Mouse (Mus musculus) liver, embryonic 16.5 days (tissue): ENCODE results near the gene Cltc. TPM values are rescaled to one million over a fixed set of nuclear protein-coding genes. Genes with fewer than 3 reads are reported as not detected.

ENCODE experiments used
- ATAC-seq: fragments of 200-750 bp; cut with Nextera tagmentation; 2 replicates; pipeline ENCODE4 v1.8.0; 2017; ENCODE audit warnings: low read depth, mild to moderate bottlenecking, moderate number of reproducible peaks, moderate library complexity
- H3K27ac ChIP-seq: fragments of 300-500 bp; sonication (generic); 2 replicates; pipeline ENCODE4 v1.5.1; 2014; ENCODE audit warnings: mild to moderate bottlenecking, low read length
- H3K27me3 ChIP-seq: fragments of 300-500 bp; sonication (generic); 2 replicates; pipeline ENCODE4 v1.6.1; 2014; ENCODE audit warnings: low read depth, low read length, mixed read lengths; ENCODE audit not compliant: control insufficient read depth, insufficient read depth
- H3K36me3 ChIP-seq: fragments of 300-500 bp; sonication (generic); 2 replicates; pipeline ENCODE4 v1.6.1; 2014; ENCODE audit warnings: mild to moderate bottlenecking; ENCODE audit not compliant: control insufficient read depth, insufficient read depth
- H3K4me1 ChIP-seq: fragments of 300-500 bp; sonication (generic); 2 replicates; pipeline ENCODE4 v1.6.1; 2014; ENCODE audit warnings: low read depth, low read length, mixed read lengths; ENCODE audit not compliant: control insufficient read depth
- H3K4me2 ChIP-seq: fragments of 300-500 bp; sonication (generic); 2 replicates; pipeline ENCODE4 v1.6.1; 2014; ENCODE audit warnings: low read depth, low read length, mixed read lengths
- H3K4me3 ChIP-seq: fragments of 300-500 bp; sonication (generic); 2 replicates; pipeline ENCODE4 v1.5.1; 2014; ENCODE audit warnings: low read depth, mild to moderate bottlenecking, low read length
- H3K9ac ChIP-seq: fragments of 300-500 bp; sonication (generic); 2 replicates; pipeline ENCODE4 v1.6.1; 2014; ENCODE audit warnings: low read depth, low read length
- H3K9me3 ChIP-seq: fragments of 300-500 bp; sonication (generic); replicated peaks from 2 replicates; pipeline ENCODE4 v1.6.1; 2016; ENCODE audit warnings: low read length; ENCODE audit not compliant: control insufficient read depth
- WGBS: fragments of 180-500 bp; shearing (Covaris S2); extraction: QIAGEN DNeasy Blood & Tissue Kit; methylation state at CpG from one replicate; pipeline ENCODE4 v1.1.7; 2014; ENCODE audit not compliant: insufficient replicate concordance; 5-methylcytosine and 5-hydroxymethylcytosine counted together
- polyA plus RNA-seq: library from polyadenylated mRNA; unstranded; fragments of >200 nt; fragmentation: Nextera tagmentation; extraction: Ambion mirVana; gene quantifications from 2 replicates; pipeline ENCODE4 v1.2.1, GENCODE M21; 2015

The Cltc gene
- polyA plus RNA-seq, 1 experiment from 2014 or later: 96.5 TPM

- no peak for ATAC-seq
- no peak overlapping the region for H3K9ac ChIP-seq
- H3K4me3 ChIP-seq: no peak overlapping the region
- 91% methylated on average over 4 of the region's 4 CpGs for WGBS
- no peaks in the 10 kb centered on the region for H3K27me3 ChIP-seq
- H3K4me2 ChIP-seq: no peak overlapping the region
- no peaks in the 10 kb centered on the region for H3K9me3 ChIP-seq
- H3K4me1 ChIP-seq: no peaks in the 10 kb centered on the region
- no peak overlapping the region for H3K27ac ChIP-seq
- peaks cover 84% of the 10 kb centered on the region for H3K36me3 ChIP-seq
Observed at GRCm38 (mm10) chr11:86701151-86701550, 56.2 kb downstream of the Cltc start.

- H3K9me3 ChIP-seq: no peaks in the 10 kb centered on the region
- H3K9ac ChIP-seq: no peak overlapping the region
- WGBS: 77% methylated on average over 4 of the region's 4 CpGs
- peaks cover 68% of the 10 kb centered on the region for H3K36me3 ChIP-seq
- H3K4me2 ChIP-seq: no peak overlapping the region
- ATAC-seq: no peak
- no peaks in the 10 kb centered on the region for H3K4me1 ChIP-seq
- H3K4me3 ChIP-seq: no peak overlapping the region
- H3K27me3 ChIP-seq: no peaks in the 10 kb centered on the region
- no peak overlapping the region; the same call in 1 of the 2 replicates for H3K27ac ChIP-seq
Observed at GRCm38 (mm10) chr11:86695461-86695860, 61.9 kb downstream of the Cltc start.

GRCm38 (mm10) chr11:86692546-86692945 lies 64.8 kb downstream of the Cltc start:
- 76% methylated on average over 2 of the region's 2 CpGs for WGBS
- H3K27ac ChIP-seq: no peak overlapping the region
- peaks cover 49% of the 10 kb centered on the region for H3K36me3 ChIP-seq
- no peak overlapping the region for H3K9ac ChIP-seq
- H3K4me3 ChIP-seq: no peak overlapping the region
- H3K4me1 ChIP-seq: no peaks in the 10 kb centered on the region
- no peak for ATAC-seq
- no peaks in the 10 kb centered on the region for H3K9me3 ChIP-seq
- no peak overlapping the region for H3K4me2 ChIP-seq
- no peaks in the 10 kb centered on the region for H3K27me3 ChIP-seq

- no peak overlapping the region for H3K9ac ChIP-seq
- no peak overlapping the region for H3K27ac ChIP-seq
- no peak for ATAC-seq
- H3K27me3 ChIP-seq: no peaks in the 10 kb centered on the region
- H3K9me3 ChIP-seq: no peaks in the 10 kb centered on the region
- H3K4me1 ChIP-seq: no peaks in the 10 kb centered on the region; the same call in 1 of the 2 replicates
- no peak overlapping the region for H3K4me2 ChIP-seq
- WGBS: 89% methylated on average over 2 of the region's 2 CpGs
- H3K4me3 ChIP-seq: no peak overlapping the region
- peaks cover 53% of the 10 kb centered on the region for H3K36me3 ChIP-seq
Observed at GRCm38 (mm10) chr11:86691956-86692355, 65.4 kb downstream of the Cltc start.

- H3K9ac ChIP-seq: no peak overlapping the region
- H3K9me3 ChIP-seq: no peaks in the 10 kb centered on the region
- H3K36me3 ChIP-seq: peaks cover 50% of the 10 kb centered on the region
- no peaks in the 10 kb centered on the region; the same call in 1 of the 2 replicates for H3K4me1 ChIP-seq
- H3K4me3 ChIP-seq: no peak overlapping the region
- H3K27ac ChIP-seq: no peak overlapping the region
- H3K27me3 ChIP-seq: no peaks in the 10 kb centered on the region
- no peak for ATAC-seq
- 91% methylated on average over 3 of the region's 3 CpGs for WGBS
- no peak overlapping the region for H3K4me2 ChIP-seq
Observed at GRCm38 (mm10) chr11:86691482-86691881, 65.9 kb downstream of the Cltc start.

GRCm38 (mm10) chr11:86690383-86690782 lies 67.0 kb downstream of the Cltc start:
- 80% methylated on average over 3 of the region's 3 CpGs for WGBS
- Histone ChIP-seq H3K4me3 (no peak overlapping the region), H3K36me3 (peaks cover 44% of the 10 kb centered on the region), H3K27ac (no peak overlapping the region), H3K27me3 (no peaks in the 10 kb centered on the region), H3K9me3 (no peaks in the 10 kb centered on the region), H3K4me1 (peaks cover 2% of the 10 kb centered on the region), H3K4me2 (no peak overlapping the region), H3K9ac (no peak overlapping the region)
- ATAC-seq: no peak

GRCm38 (mm10) chr11:86685366-86685765 lies 72.0 kb downstream of the Cltc start:
- Histone ChIP-seq H3K27ac (no peak overlapping the region), H3K4me2 (peak overlapping the region; percentile 83), H3K9me3 (no peaks in the 10 kb centered on the region), H3K9ac (peak overlapping the region; percentile 87), H3K36me3 (peaks cover 18% of the 10 kb centered on the region), H3K4me3 (peak overlapping the region; percentile 96), H3K4me1 (peaks cover 24% of the 10 kb centered on the region), H3K27me3 (no peaks in the 10 kb centered on the region)
- no peak for ATAC-seq
- 79% methylated on average over 1 of the region's 1 CpGs for WGBS

GRCm38 (mm10) chr11:86684126-86685012 lies 73.0 kb downstream of the Cltc start:
- peak overlapping the region; percentile 83 for H3K4me2 ChIP-seq
- peaks cover 12% of the 10 kb centered on the region for H3K36me3 ChIP-seq
- H3K27me3 ChIP-seq: no peaks in the 10 kb centered on the region
- peak overlapping the region; percentile 96 for H3K27ac ChIP-seq
- 4% methylated on average over 20 of the region's 20 CpGs for WGBS
- no peaks in the 10 kb centered on the region for H3K9me3 ChIP-seq
- H3K4me3 ChIP-seq: peak overlapping the region; percentile 96
- peaks cover 31% of the 10 kb centered on the region for H3K4me1 ChIP-seq
- peak overlapping the region; percentile 87 for H3K9ac ChIP-seq
- ATAC-seq: no peak; the same call in 1 of the 2 replicates

- Histone ChIP-seq H3K9me3 (no peaks in the 10 kb centered on the region), H3K4me3 (peak within 1 kb of the TSS; percentile 96), H3K27me3 (no peaks in the 10 kb centered on the region), H3K9ac (peak within 1 kb of the TSS; percentile 87), H3K36me3 (peaks cover 8% of the 10 kb centered on the region), H3K4me2 (peak within 1 kb of the TSS; percentile 83), H3K27ac (peak within 1 kb of the TSS; percentile 96), H3K4me1 (peaks cover 37% of the 10 kb centered on the region)
- WGBS: under 1% methylated on average over 56 of the region's 56 CpGs
- peak; percentile 93 for ATAC-seq
Observed at GRCm38 (mm10) chr11:86683395-86684125, 73.8 kb downstream of the Cltc start, which contains the start of the genes Vmp1 and Ptrh2. Gene Vmp1, minus strand, starts transcription at chr11:86683836. Gene Ptrh2, plus strand, starts transcription at chr11:86683985.
